Mouse (Mus musculus) myocyte (in vitro differentiated cells): ENCODE measurements around the gene Padi2.
A peak's percentile ranks its signal among the peaks of the same experiment; 100 is the strongest.

Experiments used
- E2F4 ChIP-seq: IDR thresholded peaks from one replicate; pipeline ENCODE4 v1.6.1; 2011; ENCODE audit warnings: mild to moderate bottlenecking, control low read depth, moderate library complexity; ENCODE audit not compliant: insufficient read depth
- MAX ChIP-seq: IDR thresholded peaks from one replicate; pipeline ENCODE4 v1.6.1; 2011; ENCODE audit warnings: low read depth, mild to moderate bottlenecking, control low read depth
- MYOD1 ChIP-seq, 3 experiments: IDR thresholded peaks; one replicate each; pipeline ENCODE4 v1.6.1; 2011; ENCODE audit warnings: control low read depth in 2 of 3, low read depth in 2 of 3, mild to moderate bottlenecking in 2 of 3, moderate library complexity in 1 of 3; ENCODE audit not compliant: insufficient read length in 2 of 3, control insufficient read depth in 1 of 3
- MYOG ChIP-seq, 3 experiments: IDR thresholded peaks; one replicate each; pipeline ENCODE4 v1.6.1; 2011; ENCODE audit warnings: control low read depth in 2 of 3, low read depth in 2 of 3, mild to moderate bottlenecking in 2 of 3; ENCODE audit not compliant: insufficient read length in 2 of 3, control insufficient read depth in 1 of 3, insufficient read depth in 1 of 3
- POLR2A ChIP-seq: IDR thresholded peaks from one replicate; pipeline ENCODE4 v1.6.1; 2011; ENCODE audit warnings: low read depth, mild to moderate bottlenecking, control low read depth, moderate library complexity; ENCODE audit not compliant: insufficient read length
- REST ChIP-seq: IDR thresholded peaks from one replicate; pipeline ENCODE4 v1.6.1; 2011; ENCODE audit warnings: mild to moderate bottlenecking, control low read depth, moderate library complexity; ENCODE audit not compliant: insufficient read depth, insufficient read length

GRCm38 (mm10) chr4:140881771-140882170 lies 24.4 kb upstream of the Padi2 start:
- peak in 2 of 3 experiments; percentile 43 to 94 for TF ChIP-seq MYOD1 (IDR thresholded peaks at IDR 0.05; ENCODE audit: control insufficient read depth in 1 of 3, insufficient read length in 2 of 3, low read depth in 2 of 3)
- TF ChIP-seq MYOG (IDR thresholded peaks at IDR 0.05; ENCODE audit: control insufficient read depth in 1 of 3, insufficient read depth in 1 of 3, insufficient read length in 2 of 3, low read depth in 2 of 3), result peak; percentile 17 to 83 (median 41)
- TF ChIP-seq MAX, result no peak
- no peak for TF ChIP-seq POLR2A
- TF ChIP-seq E2F4, result no peak
- TF ChIP-seq REST, result no peak
